Mouse (Mus musculus): ENCODE measurements around the gene Pacsin1. TPM values are rescaled to one million over a fixed set of nuclear protein-coding genes. Genes with fewer than 3 reads are reported as not detected.

Pacsin1 gene
- polyA plus RNA-seq, 1 experiment from 2014 or later, result 1.9 TPM

DNA sequence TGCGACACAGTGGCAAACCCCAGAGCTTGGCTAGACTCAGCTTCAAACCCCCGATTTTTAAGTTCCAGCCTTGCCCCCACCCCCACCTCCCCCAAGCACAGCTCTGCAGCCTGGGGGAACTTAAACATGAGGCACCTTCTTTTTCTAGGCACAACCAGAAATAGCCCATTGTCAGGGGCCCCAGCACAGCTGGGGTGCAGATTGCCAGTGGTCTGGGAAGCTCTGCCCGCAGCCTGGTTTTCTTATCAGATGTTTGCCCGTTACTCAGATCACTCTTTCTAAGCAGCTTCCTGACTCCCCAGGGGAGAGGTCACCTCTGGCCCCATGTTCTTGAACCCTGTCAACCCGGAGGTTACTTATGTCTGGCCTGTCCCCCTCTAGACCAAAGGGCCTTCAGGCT is 1.1 kb downstream of the Pacsin1 start:
- 16% methylated on average over 5 of the region's 5 CpGs for WGBS
- no peak overlapping the region for H3K9ac ChIP-seq (ENCODE audit: low read length)
- no peak overlapping the region for H3K27ac ChIP-seq (ENCODE audit: low read length)
- no peak overlapping the region for H3K4me3 ChIP-seq (ENCODE audit: low read length)
- H3K27me3 ChIP-seq (ENCODE audit: control insufficient read depth, insufficient read depth, low read depth, low read length), result peaks cover 36% of the 10 kb centered on the region
- H3K4me1 ChIP-seq (replicated peaks; ENCODE audit: control insufficient read depth, insufficient read depth, low read length), result peaks cover 9% of the 10 kb centered on the region
- no peaks in the 10 kb centered on the region for H3K36me3 ChIP-seq (ENCODE audit: control insufficient read depth, insufficient read depth, low read length)
- H3K9me3 ChIP-seq (ENCODE audit: control insufficient read depth, low read length), result no peaks in the 10 kb centered on the region
- ATAC-seq (ENCODE audit: low read depth), result no peak
- no peak overlapping the region for H3K4me2 ChIP-seq (ENCODE audit: low read depth, low read length)

DNA sequence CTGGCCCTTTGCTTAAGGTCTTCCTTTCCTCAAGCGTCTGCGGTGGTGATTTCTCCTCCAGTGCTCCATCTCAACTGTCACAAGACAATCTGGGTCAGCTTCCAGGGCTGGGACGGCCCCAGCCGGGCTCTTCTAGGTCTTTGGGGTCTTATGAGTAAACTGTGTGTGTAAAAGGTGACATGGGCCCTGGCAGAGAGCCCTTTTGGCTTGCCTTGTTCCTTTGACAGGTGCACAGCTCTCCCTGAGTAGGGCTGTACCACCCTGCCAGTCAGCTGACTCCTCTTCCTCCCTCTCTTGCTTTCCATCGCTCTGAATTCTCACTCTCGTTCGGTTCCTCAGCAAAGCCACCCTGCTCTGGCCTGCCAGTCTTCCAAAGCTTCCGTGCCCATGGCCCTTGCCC is 1.8 kb downstream of the Pacsin1 start:
- no peaks in the 10 kb centered on the region for H3K9me3 ChIP-seq (ENCODE audit: control insufficient read depth, low read length)
- no peak overlapping the region for H3K4me2 ChIP-seq (ENCODE audit: low read depth, low read length)
- peaks cover 9% of the 10 kb centered on the region for H3K4me1 ChIP-seq (replicated peaks; ENCODE audit: control insufficient read depth, insufficient read depth, low read length)
- H3K27ac ChIP-seq (ENCODE audit: low read length), result no peak overlapping the region
- H3K36me3 ChIP-seq (ENCODE audit: control insufficient read depth, insufficient read depth, low read length), result no peaks in the 10 kb centered on the region
- H3K4me3 ChIP-seq (ENCODE audit: low read length), result no peak overlapping the region
- 52% methylated on average over 8 of the region's 8 CpGs for WGBS
- H3K9ac ChIP-seq (ENCODE audit: low read length), result no peak overlapping the region
- peaks cover 36% of the 10 kb centered on the region for H3K27me3 ChIP-seq (ENCODE audit: control insufficient read depth, insufficient read depth, low read depth, low read length)
- ATAC-seq (ENCODE audit: low read depth), result no peak

DNA sequence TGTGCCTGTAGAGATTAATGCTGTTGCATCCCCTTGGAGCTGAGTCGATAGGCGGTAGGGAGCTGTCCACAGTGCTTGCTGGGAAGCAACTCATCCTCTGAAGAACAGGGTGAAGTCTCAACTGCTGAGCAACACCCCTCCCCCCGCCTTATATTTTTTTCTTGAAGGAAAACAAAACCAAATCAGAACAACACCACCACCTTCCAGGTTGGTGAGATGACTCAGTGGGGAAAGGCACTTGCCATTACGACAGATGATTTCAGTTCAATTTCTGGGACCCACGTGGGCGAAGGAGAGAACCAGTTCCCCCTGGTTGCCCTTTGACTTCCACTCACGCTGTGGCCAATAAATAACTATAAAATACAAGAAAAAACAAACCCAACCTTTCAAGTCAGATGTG is 3.5 kb downstream of the Pacsin1 start:
- H3K36me3 ChIP-seq (ENCODE audit: control insufficient read depth, insufficient read depth, low read length), result no peaks in the 10 kb centered on the region
- no peak overlapping the region for H3K4me3 ChIP-seq (ENCODE audit: low read length)
- no peak overlapping the region for H3K27ac ChIP-seq (ENCODE audit: low read length)
- no peaks in the 10 kb centered on the region for H3K9me3 ChIP-seq (ENCODE audit: control insufficient read depth, low read length)
- ATAC-seq (ENCODE audit: low read depth), result no peak
- H3K27me3 ChIP-seq (ENCODE audit: control insufficient read depth, insufficient read depth, low read depth, low read length), result peaks cover 36% of the 10 kb centered on the region
- H3K9ac ChIP-seq (ENCODE audit: low read length), result no peak overlapping the region
- WGBS, result 59% methylated on average over 7 of the region's 7 CpGs
- H3K4me1 ChIP-seq (replicated peaks; ENCODE audit: control insufficient read depth, insufficient read depth, low read length), result peaks cover 9% of the 10 kb centered on the region
- no peak overlapping the region for H3K4me2 ChIP-seq (ENCODE audit: low read depth, low read length)

DNA sequence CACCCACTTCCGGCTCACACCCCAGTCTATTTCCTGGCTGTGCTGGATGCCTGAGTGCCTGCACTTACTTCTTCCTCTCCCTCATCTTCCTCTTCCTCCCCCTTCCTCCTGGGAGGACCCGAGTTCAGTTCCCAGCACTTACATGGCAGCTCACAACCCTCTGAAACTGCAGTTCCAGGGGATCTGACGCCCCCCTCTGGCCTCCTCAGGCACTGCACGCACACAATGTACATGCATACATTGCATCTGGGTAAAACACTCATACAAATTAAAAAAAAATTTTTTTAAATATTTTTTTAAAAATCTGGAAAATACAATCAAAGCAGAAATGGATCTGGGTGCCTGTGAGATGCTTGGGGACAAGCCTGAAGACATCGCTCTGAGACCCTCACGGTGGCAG is 16.4 kb downstream of the Pacsin1 start:
- no peaks in the 10 kb centered on the region for H3K9me3 ChIP-seq (ENCODE audit: control insufficient read depth, low read length)
- ATAC-seq (ENCODE audit: low read depth), result no peak
- 69% methylated on average over 6 of the region's 6 CpGs for WGBS

DNA sequence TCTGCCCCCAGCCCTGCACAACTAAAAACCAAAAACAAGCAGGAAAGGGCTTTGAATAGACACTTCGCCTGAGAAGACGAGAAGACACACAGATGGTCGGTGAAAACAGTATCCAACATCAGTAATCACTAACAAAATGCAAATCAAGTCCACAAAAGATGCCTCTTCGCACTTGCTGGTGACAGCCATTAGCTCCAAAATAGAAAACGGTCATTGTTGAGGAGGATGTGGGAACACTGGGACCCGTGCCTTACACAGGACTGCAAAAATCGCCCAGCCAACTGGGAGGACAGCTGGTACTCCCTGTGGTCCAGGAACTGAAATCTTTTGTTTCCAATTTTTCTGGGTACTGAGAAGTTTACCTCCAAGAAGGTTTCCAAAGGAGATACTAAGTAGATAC is 18.6 kb downstream of the Pacsin1 start:
- H3K9ac ChIP-seq (ENCODE audit: low read length), result no peak overlapping the region
- no peaks in the 10 kb centered on the region for H3K36me3 ChIP-seq (ENCODE audit: control insufficient read depth, insufficient read depth, low read length)
- no peak for ATAC-seq (ENCODE audit: low read depth)
- H3K27ac ChIP-seq (ENCODE audit: low read length), result no peak overlapping the region
- no peaks in the 10 kb centered on the region for H3K27me3 ChIP-seq (ENCODE audit: control insufficient read depth, insufficient read depth, low read depth, low read length)
- H3K4me1 ChIP-seq (replicated peaks; ENCODE audit: control insufficient read depth, insufficient read depth, low read length), result no peaks in the 10 kb centered on the region
- no peak overlapping the region for H3K4me3 ChIP-seq (ENCODE audit: low read length)
- H3K4me2 ChIP-seq (ENCODE audit: low read depth, low read length), result no peak overlapping the region
- WGBS, result 85% methylated on average over 7 of the region's 7 CpGs
- no peaks in the 10 kb centered on the region for H3K9me3 ChIP-seq (ENCODE audit: control insufficient read depth, low read length)

More for the DNA sequence above, 16.4 kb downstream of the Pacsin1 start:
- no peak overlapping the region for H3K27ac ChIP-seq (ENCODE audit: low read length)
- H3K4me3 ChIP-seq (ENCODE audit: low read length), result no peak overlapping the region
- H3K27me3 ChIP-seq (ENCODE audit: control insufficient read depth, insufficient read depth, low read depth, low read length), result no peaks in the 10 kb centered on the region
- no peaks in the 10 kb centered on the region for H3K4me1 ChIP-seq (replicated peaks; ENCODE audit: control insufficient read depth, insufficient read depth, low read length)
- no peak overlapping the region for H3K9ac ChIP-seq (ENCODE audit: low read length)
- no peaks in the 10 kb centered on the region for H3K36me3 ChIP-seq (ENCODE audit: control insufficient read depth, insufficient read depth, low read length)
- H3K4me2 ChIP-seq (ENCODE audit: low read depth, low read length), result no peak overlapping the region

DNA sequence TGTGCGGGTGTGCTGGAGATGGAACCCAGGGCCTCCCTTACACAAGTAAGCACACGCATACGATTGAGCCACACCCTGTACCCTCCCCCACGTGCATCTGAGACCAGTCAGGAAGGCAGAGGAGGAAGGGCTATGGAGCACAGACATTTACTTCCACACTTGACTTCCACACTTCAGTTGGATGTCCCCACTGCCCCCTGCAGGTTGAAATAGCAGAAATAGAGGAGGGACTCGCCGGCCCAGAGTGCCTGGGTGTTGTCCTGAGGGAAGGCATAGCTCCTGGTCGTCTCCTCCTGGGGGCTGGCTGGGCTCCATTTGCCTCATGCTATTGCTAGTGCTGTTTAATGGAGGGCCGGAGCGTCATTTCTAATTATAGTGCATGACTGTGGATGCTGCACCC is 20.1 kb downstream of the Pacsin1 start:
- no peak overlapping the region for H3K27ac ChIP-seq (ENCODE audit: low read length)
- 57% methylated on average over 9 of the region's 9 CpGs for WGBS
- no peaks in the 10 kb centered on the region for H3K27me3 ChIP-seq (ENCODE audit: control insufficient read depth, insufficient read depth, low read depth, low read length)
- H3K4me2 ChIP-seq (ENCODE audit: low read depth, low read length), result no peak overlapping the region
- no peak for ATAC-seq (ENCODE audit: low read depth)
- H3K36me3 ChIP-seq (ENCODE audit: control insufficient read depth, insufficient read depth, low read length), result no peaks in the 10 kb centered on the region
- no peaks in the 10 kb centered on the region for H3K9me3 ChIP-seq (ENCODE audit: control insufficient read depth, low read length)
- H3K9ac ChIP-seq (ENCODE audit: low read length), result no peak overlapping the region
- peaks cover 7% of the 10 kb centered on the region for H3K4me1 ChIP-seq (replicated peaks; ENCODE audit: control insufficient read depth, insufficient read depth, low read length)
- H3K4me3 ChIP-seq (ENCODE audit: low read length), result no peak overlapping the region

DNA sequence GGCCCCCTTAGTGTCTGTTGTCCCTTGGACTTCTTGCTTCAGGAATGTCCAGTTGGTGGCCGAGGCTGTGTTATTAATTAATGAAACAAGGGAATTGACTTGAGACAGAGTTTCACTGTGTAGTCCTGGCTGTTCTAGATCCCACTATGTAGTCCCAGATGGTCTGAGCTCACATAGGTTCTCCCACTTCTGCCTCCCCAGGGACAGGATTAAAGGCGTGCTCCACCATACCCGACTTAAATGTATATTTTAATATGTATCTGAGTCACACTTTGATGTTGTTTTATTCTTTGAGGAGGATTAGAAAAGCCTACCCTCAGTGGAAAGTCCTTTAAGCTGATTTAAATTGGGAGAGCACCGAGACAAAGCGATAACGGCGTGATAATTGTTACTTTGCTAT is 21.0 kb downstream of the Pacsin1 start:
- 53% methylated on average over 7 of the region's 7 CpGs for WGBS
- no peaks in the 10 kb centered on the region for H3K36me3 ChIP-seq (ENCODE audit: control insufficient read depth, insufficient read depth, low read length)

DNA sequence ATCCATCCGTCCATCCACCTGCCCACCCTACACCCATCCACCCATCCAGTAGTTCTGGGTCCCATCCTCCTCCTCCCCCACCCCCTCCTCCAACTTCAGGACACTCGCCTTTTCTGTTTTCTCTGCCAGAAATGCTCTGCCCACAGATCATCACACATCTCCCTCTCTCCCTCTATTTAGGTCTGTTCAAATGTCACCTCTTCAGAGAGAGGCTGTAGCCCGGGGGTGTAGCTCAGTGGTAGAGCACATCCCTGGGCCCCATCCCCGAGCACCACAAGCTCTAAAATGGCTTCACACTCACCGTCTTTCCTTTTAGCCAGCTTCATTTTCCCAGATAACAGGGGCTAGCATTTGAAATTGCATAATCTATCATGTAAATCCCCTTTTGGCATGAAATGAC is 22.4 kb downstream of the Pacsin1 start:
- no peak overlapping the region for H3K9ac ChIP-seq (ENCODE audit: low read length)
- H3K4me1 ChIP-seq (replicated peaks; ENCODE audit: control insufficient read depth, insufficient read depth, low read length), result peaks cover 7% of the 10 kb centered on the region
- no peak overlapping the region for H3K4me3 ChIP-seq (ENCODE audit: low read length)
- no peak overlapping the region for H3K27ac ChIP-seq (ENCODE audit: low read length)
- ATAC-seq (ENCODE audit: low read depth), result no peak
- no peaks in the 10 kb centered on the region for H3K36me3 ChIP-seq (ENCODE audit: control insufficient read depth, insufficient read depth, low read length)
- no peak overlapping the region for H3K4me2 ChIP-seq (ENCODE audit: low read depth, low read length)
- 70% methylated on average over 5 of the region's 5 CpGs for WGBS
- H3K9me3 ChIP-seq (ENCODE audit: control insufficient read depth, low read length), result no peaks in the 10 kb centered on the region
- no peaks in the 10 kb centered on the region for H3K27me3 ChIP-seq (ENCODE audit: control insufficient read depth, insufficient read depth, low read depth, low read length)

More for the DNA sequence above, 21.0 kb downstream of the Pacsin1 start:
- Histone ChIP-seq H3K4me3 (ENCODE audit: low read length) (no peak overlapping the region), H3K27me3 (ENCODE audit: control insufficient read depth, insufficient read depth, low read depth, low read length) (no peaks in the 10 kb centered on the region), H3K4me1 (replicated peaks; ENCODE audit: control insufficient read depth, insufficient read depth, low read length) (peaks cover 7% of the 10 kb centered on the region), H3K9ac (ENCODE audit: low read length) (no peak overlapping the region), H3K9me3 (ENCODE audit: control insufficient read depth, low read length) (no peaks in the 10 kb centered on the region), H3K27ac (ENCODE audit: low read length) (no peak overlapping the region), H3K4me2 (ENCODE audit: low read depth, low read length) (no peak overlapping the region)
- no peak for ATAC-seq (ENCODE audit: low read depth)

DNA sequence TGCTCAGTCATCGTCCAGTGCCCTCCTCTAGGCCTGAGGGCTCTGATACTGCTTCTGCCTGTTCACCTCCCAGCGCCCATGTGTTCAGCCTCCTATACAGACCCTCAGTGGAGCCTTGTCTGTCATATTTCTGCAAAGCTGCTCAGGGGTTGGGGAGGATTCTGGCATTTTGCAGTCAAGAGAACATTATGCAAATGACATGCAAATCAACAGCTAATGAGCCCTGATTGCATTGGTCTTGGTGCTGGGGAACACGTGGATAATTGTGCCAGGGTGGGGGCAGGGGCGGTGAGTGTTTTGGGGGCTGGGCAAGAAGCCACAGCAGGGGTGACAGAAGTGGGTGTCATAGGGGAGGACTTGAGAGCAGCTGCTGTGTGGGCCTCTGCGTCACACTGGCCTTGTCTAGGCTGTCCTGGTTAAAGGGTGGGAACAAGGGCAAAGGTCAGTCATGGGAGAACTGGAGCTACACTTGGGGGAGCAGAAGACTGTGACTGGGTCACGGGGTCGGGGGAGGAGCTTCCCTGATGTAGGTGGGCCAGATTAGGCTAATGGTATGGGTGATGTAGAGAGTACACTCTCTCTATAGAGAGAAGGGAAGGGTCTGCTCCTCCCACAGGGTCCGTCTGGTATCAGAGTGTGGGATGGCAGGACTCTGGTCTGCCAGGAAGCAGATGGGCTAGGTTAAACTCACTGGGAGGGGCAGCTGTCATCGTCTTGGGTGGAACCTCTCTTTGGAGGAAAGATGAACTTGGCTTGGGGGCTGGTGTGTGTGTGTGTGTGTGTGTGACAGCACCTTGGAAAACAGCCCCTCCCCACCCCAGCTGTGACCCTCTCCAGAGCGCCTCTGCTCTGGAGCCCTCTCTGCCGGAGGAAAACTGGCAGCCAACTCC is 23.9 kb downstream of the Pacsin1 start:
- WGBS, result 36% methylated on average over 11 of the region's 11 CpGs
- peak; percentile 69 for ATAC-seq (ENCODE audit: low read depth)

More for the DNA sequence above, 23.9 kb downstream of the Pacsin1 start:
- Histone ChIP-seq H3K4me1 (replicated peaks; ENCODE audit: control insufficient read depth, insufficient read depth, low read length) (peaks cover 7% of the 10 kb centered on the region), H3K27me3 (ENCODE audit: control insufficient read depth, insufficient read depth, low read depth, low read length) (peaks cover 2% of the 10 kb centered on the region; the same call in 1 of the 2 replicates), H3K4me2 (ENCODE audit: low read depth, low read length) (no peak overlapping the region), H3K4me3 (ENCODE audit: low read length) (no peak overlapping the region), H3K9ac (ENCODE audit: low read length) (no peak overlapping the region), H3K27ac (ENCODE audit: low read length) (no peak overlapping the region), H3K36me3 (ENCODE audit: control insufficient read depth, insufficient read depth, low read length) (no peaks in the 10 kb centered on the region), H3K9me3 (ENCODE audit: control insufficient read depth, low read length) (no peaks in the 10 kb centered on the region)

All from lung, embryonic 16.5 days (tissue).